8 mouse cellular contexts compared by ENCODE assay signal in the genomic region with DNA sequence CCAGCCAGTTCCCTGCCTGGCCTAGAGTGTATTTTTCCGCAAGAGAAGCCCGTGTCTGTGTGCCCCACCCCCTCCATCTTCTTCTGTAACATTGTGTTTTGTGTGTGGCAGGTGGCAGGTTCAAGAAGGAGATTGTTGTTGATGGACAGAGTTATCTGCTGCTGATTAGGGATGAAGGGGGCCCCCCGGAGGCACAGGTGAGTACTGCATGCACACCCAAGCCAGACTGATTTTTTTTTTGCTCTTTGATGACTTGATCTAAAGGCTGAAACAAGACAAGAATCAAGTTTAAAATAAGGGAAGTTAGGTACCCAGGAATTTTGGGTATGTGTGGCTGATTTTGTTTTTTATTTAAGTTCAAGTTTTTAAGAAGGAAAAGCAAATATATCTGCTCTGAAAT.
A peak's percentile ranks its signal among the peaks of the same experiment; 100 is the strongest.
DNase-seq lines count a peak whose midpoint lies in the region; ATAC-seq and TF ChIP-seq lines count a peak whose summit lies in the region.

No protein-coding gene starts in this region.

- no peak overlapping the region for H3K4me2 ChIP-seq in kidney, embryonic 15.5 days
- H3K4me2 ChIP-seq in lung, postnatal 0 days (replicated peaks; ENCODE audit: low read depth, low read length): no peak overlapping the region

- 65% methylated on average over 3 of the region's 3 CpGs for WGBS in kidney, embryonic 15.5 days
- WGBS in lung, postnatal 0 days: 46% methylated on average over 3 of the region's 3 CpGs

- no peaks in the 10 kb centered on the region for H3K27me3 ChIP-seq in kidney, embryonic 15.5 days
- no peaks in the 10 kb centered on the region for H3K27me3 ChIP-seq in lung, postnatal 0 days (replicated peaks; ENCODE audit: insufficient read depth, low read length)

- H3K9ac ChIP-seq in kidney, embryonic 15.5 days: no peak overlapping the region
- no peak overlapping the region for H3K9ac ChIP-seq in lung, postnatal 0 days (replicated peaks; ENCODE audit: low read depth)

- DNase-seq in kidney, postnatal 4 days: peak; percentile 52 to 63
- DNase-seq in NIH3T3 (ENCODE audit: low read depth) (peak; percentile 45), MN1 (ENCODE audit: low spot score) (no peak)
- peak; percentile 77 for DNase-seq in cerebellum, adult 11-12 months
- no peak for DNase-seq in lung, postnatal 0 days (ENCODE audit: low spot score)
- DNase-seq in ovary, postnatal 10 days (ENCODE audit: low spot score): no peak

- TF ChIP-seq CTCF in lung, postnatal 0 days (IDR thresholded peaks at IDR 0.05): peak; percentile 68

- no peak for ATAC-seq in kidney, embryonic 15.5 days (replicated peaks; ENCODE audit: low FRiP score)
- no peak for ATAC-seq in lung, postnatal 0 days
- no peak for ATAC-seq in frontal cortex, adult (ENCODE audit: low TSS enrichment)

- H3K36me3 ChIP-seq in kidney, embryonic 15.5 days: peaks cover 23% of the 10 kb centered on the region
- H3K36me3 ChIP-seq in lung, postnatal 0 days (ENCODE audit: insufficient read depth, low read length): no peaks in the 10 kb centered on the region

- no peak for TF ChIP-seq EP300 in lung, postnatal 0 days (IDR thresholded peaks at IDR 0.05)

- no peak overlapping the region for H3K27ac ChIP-seq in kidney, embryonic 15.5 days
- no peak overlapping the region for H3K27ac ChIP-seq in lung, postnatal 0 days (ENCODE audit: low read length)

- no peaks in the 10 kb centered on the region for H3K9me3 ChIP-seq in kidney, embryonic 15.5 days (replicated peaks)
- no peaks in the 10 kb centered on the region for H3K9me3 ChIP-seq in lung, postnatal 0 days (ENCODE audit: low read length)

- no peak overlapping the region for H3K4me3 ChIP-seq in kidney, embryonic 15.5 days (replicated peaks)
- no peak overlapping the region for H3K4me3 ChIP-seq in lung, postnatal 0 days (ENCODE audit: low read depth, low read length)

- peaks cover 4% of the 10 kb centered on the region; the same call in 1 of the 2 replicates for H3K4me1 ChIP-seq in kidney, embryonic 15.5 days
- H3K4me1 ChIP-seq in lung, postnatal 0 days (ENCODE audit: insufficient read depth, low read depth, low read length): no peaks in the 10 kb centered on the region

Comparison
In these comparisons a context has a peak if more than half of its experiments do, and no peak if none do; other contexts are left out.
1. DNase-seq: peak in kidney, postnatal 4 days (2 of 2), NIH3T3 (single experiment) and cerebellum, adult 11-12 months (single experiment); none in lung, postnatal 0 days (single experiment), ovary, postnatal 10 days (single experiment) and MN1 (single experiment).